Mouse (Mus musculus): ENCODE measurements around the gene Gipc3. TPM values are rescaled to one million over a fixed set of nuclear protein-coding genes. Genes with fewer than 3 reads are reported as not detected.

The Gipc3 gene
- polyA plus RNA-seq, 1 experiment from 2014 or later: 0.05 TPM

DNA sequence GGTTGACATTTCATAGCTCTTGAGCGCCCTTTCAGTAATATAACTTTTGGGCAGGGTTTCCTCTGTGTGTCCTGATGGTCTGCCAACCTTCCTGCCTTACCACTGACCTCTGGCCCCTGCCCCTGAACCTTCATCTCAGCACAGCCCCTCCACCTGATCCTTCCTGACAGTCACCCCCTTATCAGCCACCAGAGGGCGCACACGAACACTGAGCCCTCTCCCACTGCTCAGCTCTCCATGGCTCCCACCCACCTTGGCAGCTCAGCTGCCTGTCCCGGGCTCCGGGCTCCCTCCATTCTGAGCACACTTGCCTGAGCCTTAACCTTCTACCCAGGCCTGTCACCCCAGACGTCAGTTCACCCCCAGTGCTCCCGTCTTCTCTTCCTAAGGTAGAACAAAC is 53.8 kb downstream of the Gipc3 start:
- H3K27me3 ChIP-seq: peaks cover 75% of the 10 kb centered on the region

DNA sequence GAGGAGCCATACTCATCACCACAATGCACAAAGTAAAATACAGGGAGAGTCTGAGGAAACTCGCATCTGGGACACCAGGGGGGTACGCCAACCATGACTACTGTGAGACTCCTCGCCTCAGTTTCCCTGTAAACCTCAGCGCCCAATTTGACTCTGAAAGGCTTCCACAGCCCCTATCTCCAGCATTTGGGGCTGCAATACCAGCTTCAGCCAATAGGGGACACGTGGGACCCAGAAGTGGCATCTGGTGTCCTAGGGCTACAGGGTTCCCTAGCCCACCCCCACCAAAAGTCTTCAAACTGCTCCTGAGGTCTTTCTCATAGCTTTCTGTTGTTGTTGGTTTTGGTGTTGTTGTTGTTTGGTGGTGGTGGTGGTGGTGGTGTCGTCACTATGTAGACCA is 54.5 kb downstream of the Gipc3 start:
- peaks cover 82% of the 10 kb centered on the region for H3K27me3 ChIP-seq
- 28% methylated on average over 6 of the region's 6 CpGs for WGBS

More for the DNA sequence above, 53.8 kb downstream of the Gipc3 start:
- no peak for ATAC-seq (ENCODE audit: insufficient number of reproducible peaks, insufficient read depth, low FRiP score, low TSS enrichment, low read depth)
- Histone ChIP-seq H3K4me1 (replicated peaks) (peaks cover 17% of the 10 kb centered on the region), H3K4me3 (replicated peaks) (no peak overlapping the region), H3K36me3 (no peaks in the 10 kb centered on the region), H3K9ac (replicated peaks) (no peak overlapping the region), H3K9me3 (no peaks in the 10 kb centered on the region), H3K4me2 (no peak overlapping the region), H3K27ac (no peak overlapping the region)
- WGBS: 2% methylated on average over 7 of the region's 7 CpGs

DNA sequence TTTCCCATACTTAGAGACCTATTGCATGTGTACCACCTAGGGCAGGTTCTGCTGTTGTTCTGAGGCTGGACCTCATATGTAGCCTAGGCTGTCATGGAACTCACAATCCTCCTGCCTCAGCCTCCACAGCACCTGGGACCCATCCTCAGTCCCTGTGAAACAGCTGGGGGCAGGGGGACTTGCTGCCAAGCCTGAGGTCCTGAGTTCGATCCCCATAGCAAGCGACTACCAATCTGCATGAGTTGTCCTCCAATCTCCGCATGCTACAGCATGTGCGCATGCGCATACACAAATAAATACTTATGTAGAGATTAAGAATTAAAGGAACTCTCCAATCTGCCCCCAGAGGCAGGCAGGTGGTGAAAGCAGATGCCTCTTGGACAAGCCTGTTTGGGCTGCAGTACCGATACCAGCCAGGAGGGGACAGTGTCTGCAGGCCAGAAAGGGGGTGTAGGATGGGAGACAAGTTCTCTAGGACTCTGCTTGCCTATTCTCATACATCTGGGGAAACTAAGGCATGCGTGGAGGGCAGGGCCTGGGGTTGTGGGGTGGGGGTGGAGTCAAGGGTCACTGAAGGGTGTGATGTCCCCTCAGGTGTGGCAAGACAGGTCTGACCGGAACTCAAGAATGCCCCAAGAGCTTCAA is 55.4 kb downstream of the Gipc3 start:
- H3K4me3 ChIP-seq (replicated peaks): no peak overlapping the region
- H3K9ac ChIP-seq (replicated peaks): no peak overlapping the region
- no peaks in the 10 kb centered on the region for H3K36me3 ChIP-seq
- WGBS: 56% methylated on average over 8 of the region's 8 CpGs
- no peaks in the 10 kb centered on the region for H3K9me3 ChIP-seq
- peaks cover 6% of the 10 kb centered on the region; the same call in 1 of the 2 replicates for H3K4me1 ChIP-seq (replicated peaks)
- H3K27ac ChIP-seq: no peak overlapping the region
- peaks cover 92% of the 10 kb centered on the region for H3K27me3 ChIP-seq
- no peak for ATAC-seq (ENCODE audit: insufficient number of reproducible peaks, insufficient read depth, low FRiP score, low TSS enrichment, low read depth)
- H3K4me2 ChIP-seq: no peak overlapping the region

More for the DNA sequence above, 54.5 kb downstream of the Gipc3 start:
- Histone ChIP-seq H3K36me3 (no peaks in the 10 kb centered on the region), H3K27ac (no peak overlapping the region), H3K9ac (replicated peaks) (no peak overlapping the region), H3K4me2 (no peak overlapping the region), H3K4me3 (replicated peaks) (no peak overlapping the region), H3K9me3 (no peaks in the 10 kb centered on the region), H3K4me1 (replicated peaks) (peaks cover 10% of the 10 kb centered on the region)
- no peak for ATAC-seq (ENCODE audit: insufficient number of reproducible peaks, insufficient read depth, low FRiP score, low TSS enrichment, low read depth)

DNA sequence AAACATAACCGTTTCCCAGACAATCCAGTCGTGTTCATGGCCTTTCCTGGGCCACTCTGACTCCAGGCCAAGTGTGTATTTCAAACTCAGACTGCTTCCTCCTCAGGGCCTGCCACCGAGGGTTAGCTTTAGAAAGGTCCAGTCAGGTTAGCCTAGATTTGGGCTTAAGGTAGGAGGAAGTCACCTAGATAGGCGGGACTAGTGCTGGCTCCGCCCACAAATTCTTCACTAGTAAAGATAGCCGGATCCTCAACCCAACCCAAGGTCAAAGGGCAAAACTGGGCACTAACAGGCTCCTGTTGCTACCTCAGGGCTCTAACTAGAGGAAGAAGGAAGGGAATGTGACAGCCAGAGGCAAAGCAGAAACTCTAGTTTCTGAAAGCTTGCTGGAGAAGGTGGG is 56.5 kb downstream of the Gipc3 start:
- no peak overlapping the region for H3K4me3 ChIP-seq (replicated peaks)
- peaks cover 6% of the 10 kb centered on the region; the same call in 1 of the 2 replicates for H3K4me1 ChIP-seq (replicated peaks)
- H3K9me3 ChIP-seq: no peaks in the 10 kb centered on the region
- H3K36me3 ChIP-seq: no peaks in the 10 kb centered on the region
- H3K27ac ChIP-seq: no peak overlapping the region
- ATAC-seq (ENCODE audit: insufficient number of reproducible peaks, insufficient read depth, low FRiP score, low TSS enrichment, low read depth): no peak
- 43% methylated on average over 6 of the region's 6 CpGs for WGBS
- H3K9ac ChIP-seq (replicated peaks): no peak overlapping the region
- H3K27me3 ChIP-seq: peaks cover 92% of the 10 kb centered on the region
- H3K4me2 ChIP-seq: no peak overlapping the region

DNA sequence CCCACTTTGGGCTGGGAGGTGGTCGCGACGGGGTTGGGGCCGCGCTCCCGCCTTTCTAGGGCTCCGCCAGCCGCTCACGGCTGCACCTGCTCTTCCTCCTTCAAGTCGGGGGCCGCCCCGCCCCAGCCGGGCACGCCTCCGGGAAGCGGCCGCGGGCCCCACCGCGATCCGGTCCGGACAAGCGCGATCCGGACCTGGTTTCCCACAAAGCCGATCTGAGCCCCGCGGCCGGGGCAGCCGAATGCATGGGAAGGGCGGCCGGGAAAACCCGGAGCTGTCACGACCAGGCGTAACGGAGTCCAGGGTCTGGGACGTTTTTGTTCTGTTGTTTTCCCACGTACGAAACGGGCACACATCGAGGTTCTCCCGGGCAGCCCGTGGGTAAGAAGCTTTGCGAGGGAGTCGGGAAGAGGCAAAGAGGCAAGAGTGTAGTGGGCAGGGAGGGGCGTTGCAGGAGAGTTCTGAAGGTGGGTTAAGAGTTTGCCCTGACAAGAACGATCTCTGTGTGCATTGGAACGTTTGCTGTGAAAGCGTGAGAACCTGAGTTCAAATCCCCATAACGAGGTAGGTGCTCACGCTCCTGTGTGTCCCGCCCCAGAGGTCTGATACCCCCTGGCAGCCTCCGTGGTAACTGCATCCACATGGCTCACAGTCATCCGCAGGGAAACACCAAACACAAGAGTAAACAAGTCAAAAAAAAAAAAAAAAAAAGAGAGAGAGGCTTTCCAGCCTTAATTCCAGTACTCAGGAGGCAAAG is 57.2 kb downstream of the Gipc3 start:
- 2% methylated on average over 54 of the region's 54 CpGs for WGBS
- Histone ChIP-seq H3K4me1 (replicated peaks) (peaks cover 5% of the 10 kb centered on the region; the same call in 1 of the 2 replicates), H3K36me3 (no peaks in the 10 kb centered on the region), H3K9me3 (no peaks in the 10 kb centered on the region), H3K4me2 (peak overlapping the region; percentile 70), H3K9ac (replicated peaks) (peak overlapping the region; percentile 53; the same call in 1 of the 2 replicates), H3K27me3 (peaks cover 92% of the 10 kb centered on the region), H3K27ac (no peak overlapping the region), H3K4me3 (replicated peaks) (peak overlapping the region; percentile 40)
- peak; percentile 24; the same call in 1 of the 2 replicates for ATAC-seq (ENCODE audit: insufficient number of reproducible peaks, insufficient read depth, low FRiP score, low TSS enrichment, low read depth)

Small RNAs within 50 kb of the gene (microRNA-seq; reads per million reads assigned to microRNA genes)
- gene Mir6913: not detected

Other genes with a start within 250 kb of the Gipc3 start
- 0.45 and 0.61 TPM in 2 replicates for gene Creb3l3, start 244.4 kb downstream of the Gipc3 start, polyA plus RNA-seq (2016; fragmentation: Nextera tagmentation; extraction: Ambion mirVana)
- gene Map2k2, start 237.4 kb downstream of the Gipc3 start, polyA plus RNA-seq (2016; fragmentation: Nextera tagmentation; extraction: Ambion mirVana): 220 and 229 TPM in 2 replicates
- gene Zbtb7a, start 208.0 kb downstream of the Gipc3 start, polyA plus RNA-seq (2016; fragmentation: Nextera tagmentation; extraction: Ambion mirVana): 19.0 and 19.7 TPM in 2 replicates
- 57.7 and 62.1 TPM in 2 replicates for gene Pias4, start 175.3 kb downstream of the Gipc3 start, polyA plus RNA-seq (2016; fragmentation: Nextera tagmentation; extraction: Ambion mirVana)
- 524 and 544 TPM in 2 replicates for gene Eef2, start 166.6 kb downstream of the Gipc3 start, polyA plus RNA-seq (2016; fragmentation: Nextera tagmentation; extraction: Ambion mirVana)
- 64.2 and 65.7 TPM in 2 replicates for gene Dapk3, start 160.3 kb downstream of the Gipc3 start, polyA plus RNA-seq (2016; fragmentation: Nextera tagmentation; extraction: Ambion mirVana)
- gene 4930442H23Rik, start 159.4 kb downstream of the Gipc3 start, polyA plus RNA-seq (2016; fragmentation: Nextera tagmentation; extraction: Ambion mirVana): not detected in 2 replicates
- gene Nmrk2, start 141.2 kb downstream of the Gipc3 start, polyA plus RNA-seq (2016; fragmentation: Nextera tagmentation; extraction: Ambion mirVana): not detected in 2 replicates
- gene Atcay, start 112.4 kb downstream of the Gipc3 start, polyA plus RNA-seq (2016; fragmentation: Nextera tagmentation; extraction: Ambion mirVana): 0.38 and 0.43 TPM in 2 replicates
- gene Zfr2, start 110.1 kb downstream of the Gipc3 start, polyA plus RNA-seq (2016; fragmentation: Nextera tagmentation; extraction: Ambion mirVana): 9.9 and 12.1 TPM in 2 replicates
- 4.2 and 4.9 TPM in 2 replicates for gene Matk, start 90.3 kb downstream of the Gipc3 start, polyA plus RNA-seq (2016; fragmentation: Nextera tagmentation; extraction: Ambion mirVana)
- 207 and 217 TPM in 2 replicates for gene Mrpl54, start 76.3 kb downstream of the Gipc3 start, polyA plus RNA-seq (2016; fragmentation: Nextera tagmentation; extraction: Ambion mirVana)
- gene Apba3, start 76.3 kb downstream of the Gipc3 start, polyA plus RNA-seq (2016; fragmentation: Nextera tagmentation; extraction: Ambion mirVana): 48.8 and 53.1 TPM in 2 replicates
- 3.2 and 3.6 TPM in 2 replicates for gene Tjp3, start 51.7 kb downstream of the Gipc3 start, polyA plus RNA-seq (2016; fragmentation: Nextera tagmentation; extraction: Ambion mirVana)
- gene Pip5k1c, start 50.3 kb downstream of the Gipc3 start, polyA plus RNA-seq (2016; fragmentation: Nextera tagmentation; extraction: Ambion mirVana): 63.9 and 68.5 TPM in 2 replicates
- gene Cactin, start 22.2 kb downstream of the Gipc3 start, polyA plus RNA-seq (2016; fragmentation: Nextera tagmentation; extraction: Ambion mirVana): 57.7 and 58.7 TPM in 2 replicates
- gene Tbxa2r, start 14.5 kb downstream of the Gipc3 start, polyA plus RNA-seq (2016; fragmentation: Nextera tagmentation; extraction: Ambion mirVana): 2.2 and 2.6 TPM in 2 replicates
- 122 TPM in 2 replicates for gene Hmg20b, start 7.2 kb upstream of the Gipc3 start, polyA plus RNA-seq (2016; fragmentation: Nextera tagmentation; extraction: Ambion mirVana)
- gene Mfsd12, start 14.2 kb upstream of the Gipc3 start, polyA plus RNA-seq (2016; fragmentation: Nextera tagmentation; extraction: Ambion mirVana): 12.5 and 13.3 TPM in 2 replicates
- 0.76 and 0.79 TPM in 2 replicates for gene 4930404N11Rik, start 22.6 kb upstream of the Gipc3 start, polyA plus RNA-seq (2016; fragmentation: Nextera tagmentation; extraction: Ambion mirVana)
- 136 and 137 TPM in 2 replicates for gene Fzr1, start 35.2 kb upstream of the Gipc3 start, polyA plus RNA-seq (2016; fragmentation: Nextera tagmentation; extraction: Ambion mirVana)
- gene Dohh, start 41.2 kb upstream of the Gipc3 start, polyA plus RNA-seq (2016; fragmentation: Nextera tagmentation; extraction: Ambion mirVana): 71.9 and 74.6 TPM in 2 replicates
- 3.3 and 3.8 TPM in 2 replicates for gene Gm48551, start 41.2 kb upstream of the Gipc3 start, polyA plus RNA-seq (2016; fragmentation: Nextera tagmentation; extraction: Ambion mirVana)
- gene Gm48552, start 45.7 kb upstream of the Gipc3 start, polyA plus RNA-seq (2016; fragmentation: Nextera tagmentation; extraction: Ambion mirVana): 1.1 and 3.1 TPM in 2 replicates
- gene Smim24, start 49.8 kb upstream of the Gipc3 start, polyA plus RNA-seq (2016; fragmentation: Nextera tagmentation; extraction: Ambion mirVana): 2.9 and 3.0 TPM in 2 replicates
- 30.8 and 31.1 TPM in 2 replicates for gene Nfic, start 112.4 kb upstream of the Gipc3 start, polyA plus RNA-seq (2016; fragmentation: Nextera tagmentation; extraction: Ambion mirVana)
- gene Celf5, start 139.4 kb upstream of the Gipc3 start, polyA plus RNA-seq (2016; fragmentation: Nextera tagmentation; extraction: Ambion mirVana): 0.70 and 0.93 TPM in 2 replicates
- 84.3 and 86.9 TPM in 2 replicates for gene Ncln, start 153.1 kb upstream of the Gipc3 start, polyA plus RNA-seq (2016; fragmentation: Nextera tagmentation; extraction: Ambion mirVana)
- 0.28 and 0.53 TPM in 2 replicates for gene S1pr4, start 156.9 kb upstream of the Gipc3 start, polyA plus RNA-seq (2016; fragmentation: Nextera tagmentation; extraction: Ambion mirVana)
- gene Gna15, start 181.0 kb upstream of the Gipc3 start, polyA plus RNA-seq (2016; fragmentation: Nextera tagmentation; extraction: Ambion mirVana): 1.2 and 1.4 TPM in 2 replicates
- 82.9 and 86.1 TPM in 2 replicates for gene Gna11, start 201.9 kb upstream of the Gipc3 start, polyA plus RNA-seq (2016; fragmentation: Nextera tagmentation; extraction: Ambion mirVana)
- gene Aes, start 216.2 kb upstream of the Gipc3 start, polyA plus RNA-seq (2016; fragmentation: Nextera tagmentation; extraction: Ambion mirVana): 453 and 478 TPM in 2 replicates
- gene Tle2, start 231.3 kb upstream of the Gipc3 start, polyA plus RNA-seq (2016; fragmentation: Nextera tagmentation; extraction: Ambion mirVana): 39.4 and 45.6 TPM in 2 replicates